Mouse (Mus musculus): ENCODE data around the gene Kif6.

Kif6 gene

GRCm38 (mm10) chr17:49892390-49892789, 277.5 kb downstream of the Kif6 start:
- DNase-seq (ENCODE audit: low read depth, low spot score) = no peak

- DNase-seq (ENCODE audit: low read depth, low spot score) = no peak
Measured at GRCm38 (mm10) chr17:49894471-49894870, 279.5 kb downstream of the Kif6 start.

- peak; percentile 85 for DNase-seq (ENCODE audit: low read depth, low spot score)
Measured at GRCm38 (mm10) chr17:49898849-49899331, 284.0 kb downstream of the Kif6 start.

- DNase-seq (ENCODE audit: low read depth, low spot score) = no peak
Measured at GRCm38 (mm10) chr17:49902613-49903012, 287.7 kb downstream of the Kif6 start.

GRCm38 (mm10) chr17:49923429-49923828, 308.5 kb downstream of the Kif6 start:
- no peak for DNase-seq (ENCODE audit: low read depth, low spot score)

- DNase-seq (ENCODE audit: low read depth, low spot score) = no peak
Measured at GRCm38 (mm10) chr17:49927611-49928010, 312.7 kb downstream of the Kif6 start.

GRCm38 (mm10) chr17:49933806-49934205, 318.9 kb downstream of the Kif6 start:
- DNase-seq (ENCODE audit: low read depth, low spot score) = peak; percentile 59

GRCm38 (mm10) chr17:49934586-49934985, 319.6 kb downstream of the Kif6 start:
- no peak for DNase-seq (ENCODE audit: low read depth, low spot score)

GRCm38 (mm10) chr17:49935602-49936205, 320.8 kb downstream of the Kif6 start:
- DNase-seq (ENCODE audit: low read depth, low spot score) = peak; percentile 61

GRCm38 (mm10) chr17:49936214-49936613, 321.3 kb downstream of the Kif6 start:
- no peak for DNase-seq (ENCODE audit: low read depth, low spot score)

- peak; percentile 34 for DNase-seq (ENCODE audit: low read depth, low spot score)
Measured at GRCm38 (mm10) chr17:49939146-49939545, 324.2 kb downstream of the Kif6 start.

- peak; percentile 54 for DNase-seq (ENCODE audit: low read depth, low spot score)
Measured at GRCm38 (mm10) chr17:49942674-49943073, 327.7 kb downstream of the Kif6 start.

- peak; percentile 72 for DNase-seq (ENCODE audit: low read depth, low spot score)
Measured at GRCm38 (mm10) chr17:49951491-49951855, 336.5 kb downstream of the Kif6 start.

GRCm38 (mm10) chr17:49951856-49952607, 337.1 kb downstream of the Kif6 start:
- peak; percentile 19 for DNase-seq (ENCODE audit: low read depth, low spot score)

GRCm38 (mm10) chr17:49959021-49959420, 344.1 kb downstream of the Kif6 start:
- no peak for DNase-seq (ENCODE audit: low read depth, low spot score)

Measured in R1 (cell line).